Mouse (Mus musculus): ENCODE data around the gene Btbd35f16.
"Not testable (repeated sequence)": the region's sequence is repeated elsewhere in the genome, so short reads cannot be mapped to it uniquely, and the experiment has no call there.

Gene Btbd35f16

GRCm38 (mm10) chrX:3956902-3957301, at the start of gene Btbd35f16:
Btbd35f16 (minus strand) TSS chrX:3957002.
- not testable (repeated sequence) for DNase-seq (ENCODE audit: low spot score in 2 of 2)

Data from urinary bladder, postnatal 4 days (tissue).